Mouse (Mus musculus) liver, embryonic 11.5 days (tissue): ENCODE data around the gene Cdc73. TPM values are rescaled to one million over a fixed set of nuclear protein-coding genes. Genes with fewer than 3 reads are reported as not detected.

Experiments
- ATAC-seq: fragments of 200-750 bp; cut with Nextera tagmentation; replicated peaks from 2 replicates; pipeline ENCODE4 v1.8.0; 2017; ENCODE audit warnings: moderate number of reproducible peaks, mild to moderate bottlenecking, moderate TSS enrichment, moderate library complexity; ENCODE audit not compliant: low FRiP score
- DNase-seq: peaks from one replicate; pipeline ENCODE4 v3.0.0-alpha.2; 2017; ENCODE audit warnings: low spot score
- H3K27ac ChIP-seq: fragments of 300-500 bp; sonication (generic); 2 replicates; pipeline ENCODE4 v1.5.1; 2014; ENCODE audit warnings: mild to moderate bottlenecking, low read depth, low read length, control low read depth
- H3K27me3 ChIP-seq: fragments of 300-500 bp; sonication (generic); replicated peaks from 2 replicates; pipeline ENCODE4 v1.6.1; 2014; ENCODE audit warnings: low read length, mixed read lengths; ENCODE audit not compliant: control insufficient read depth, insufficient read depth
- H3K36me3 ChIP-seq: fragments of 300-500 bp; sonication (generic); 2 replicates; pipeline ENCODE4 v1.6.1; 2014; ENCODE audit warnings: mild to moderate bottlenecking, low read length, moderate library complexity, mixed read lengths; ENCODE audit not compliant: control insufficient read depth, insufficient read depth
- H3K4me1 ChIP-seq: fragments of 300-500 bp; sonication (generic); replicated peaks from 2 replicates; pipeline ENCODE4 v1.6.1; 2014; ENCODE audit warnings: low read length, mixed read lengths; ENCODE audit not compliant: control insufficient read depth, insufficient read depth
- H3K4me2 ChIP-seq: fragments of 300-500 bp; sonication (generic); 2 replicates; pipeline ENCODE4 v1.6.1; 2014; ENCODE audit warnings: mild to moderate bottlenecking, control low read depth, moderate library complexity
- H3K4me3 ChIP-seq: fragments of 300-500 bp; sonication (generic); 2 replicates; pipeline ENCODE4 v1.5.1; 2014; ENCODE audit warnings: low read depth, low read length, control low read depth
- H3K9ac ChIP-seq: fragments of 300-500 bp; sonication (generic); 2 replicates; pipeline ENCODE4 v1.6.1; 2014; ENCODE audit warnings: low read depth, low read length, control low read depth
- H3K9me3 ChIP-seq: fragments of 300-500 bp; sonication (generic); 2 replicates; pipeline ENCODE4 v1.6.1; 2016; ENCODE audit warnings: low read length, inconsistent platforms, mixed read lengths; ENCODE audit not compliant: control insufficient read depth
- WGBS: fragments of 180-500 bp; shearing (Covaris S2); extraction: QIAGEN DNeasy Blood & Tissue Kit; methylation state at CpG from one replicate; pipeline ENCODE4 v1.1.7; 2014; 5-methylcytosine and 5-hydroxymethylcytosine counted together
- polyA plus RNA-seq: library from polyadenylated mRNA; unstranded; fragments of >200 nt; fragmentation: Nextera tagmentation; extraction: Ambion mirVana; gene quantifications from 2 replicates; pipeline ENCODE4 v1.2.1, GENCODE M21; 2014

The Cdc73 gene
- polyA plus RNA-seq, result 15.9 and 18.7 TPM in 2 replicates

DNA sequence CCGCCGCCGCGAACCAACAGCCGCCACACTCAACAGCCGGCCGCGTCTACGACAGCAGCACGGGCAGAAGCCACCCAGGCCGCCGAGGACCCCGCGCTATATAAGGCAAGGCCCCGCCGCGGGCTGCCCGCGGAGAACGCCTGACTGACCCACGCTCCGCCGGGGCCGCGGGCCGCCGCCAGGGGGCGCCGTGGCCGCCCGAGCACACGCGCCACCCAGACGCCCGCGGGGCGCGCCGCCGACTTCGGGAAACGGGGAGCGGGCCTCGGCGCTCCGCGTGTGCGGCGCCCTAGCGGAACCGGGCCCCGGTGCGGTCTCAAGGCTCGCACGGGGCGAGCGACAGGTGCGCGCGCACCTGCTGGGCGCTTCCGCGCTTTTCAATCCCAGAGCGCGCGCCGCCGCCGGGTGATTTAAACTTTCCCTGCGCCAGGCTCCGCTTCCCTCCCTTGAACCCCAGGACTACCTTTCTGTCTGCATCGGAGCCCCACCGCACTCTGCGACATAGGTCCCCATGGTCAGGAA, at the start of gene Cdc73:
Cdc73 (minus strand) TSS at position 153 of the 522 bp plus-strand sequence.
- under 1% methylated on average over 74 of the region's 74 CpGs for WGBS
- H3K27ac ChIP-seq, result peak within 1 kb of the TSS; percentile 88
- peaks cover 4% of the 10 kb centered on the region; the same call in 1 of the 2 replicates for H3K36me3 ChIP-seq
- H3K4me3 ChIP-seq, result peak within 1 kb of the TSS; percentile 93
- H3K9me3 ChIP-seq, result no peaks in the 10 kb centered on the region
- peak within 1 kb of the TSS; percentile 88 for H3K4me2 ChIP-seq
- H3K27me3 ChIP-seq, result no peaks in the 10 kb centered on the region
- DNase-seq, result peak; percentile 91
- ATAC-seq, result peak; percentile 99
- H3K9ac ChIP-seq, result peak within 1 kb of the TSS; percentile 91
- H3K4me1 ChIP-seq, result peaks cover 5% of the 10 kb centered on the region; the same call in 1 of the 2 replicates

DNA sequence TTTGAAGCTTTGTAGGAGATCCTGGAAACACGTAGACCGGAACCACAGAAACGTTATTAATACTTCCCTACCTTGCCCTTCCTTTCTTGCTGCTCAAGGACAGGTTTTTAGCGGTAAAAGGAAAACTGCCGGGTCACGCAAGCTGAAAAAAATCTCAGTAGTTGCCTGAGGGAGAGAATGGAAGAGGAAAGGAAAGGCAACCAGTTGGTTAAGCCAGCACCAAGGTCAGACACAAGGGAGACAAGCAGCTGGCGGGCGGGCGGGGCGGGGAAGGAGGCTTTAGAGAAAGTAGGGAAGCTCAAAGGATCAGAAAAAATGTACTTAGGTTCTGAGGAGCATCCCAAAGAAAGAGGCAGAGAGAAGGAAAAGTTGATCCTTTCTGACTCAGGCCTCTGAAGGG, 43.2 kb upstream of the Cdc73 start:
- no peaks in the 10 kb centered on the region for H3K9me3 ChIP-seq
- whole genome bisulfite sequencing, result 89% methylated on average over 10 of the region's 10 CpGs
- DNase-seq (no peak), ATAC-seq (no peak)
- no peaks in the 10 kb centered on the region for H3K4me1 ChIP-seq
- H3K9ac ChIP-seq, result no peak overlapping the region
- H3K27ac ChIP-seq, result no peak overlapping the region
- no peaks in the 10 kb centered on the region for H3K27me3 ChIP-seq
- no peak overlapping the region for H3K4me3 ChIP-seq
- peaks cover 9% of the 10 kb centered on the region; the same call in 1 of the 2 replicates for H3K36me3 ChIP-seq
- no peak overlapping the region for H3K4me2 ChIP-seq

DNA sequence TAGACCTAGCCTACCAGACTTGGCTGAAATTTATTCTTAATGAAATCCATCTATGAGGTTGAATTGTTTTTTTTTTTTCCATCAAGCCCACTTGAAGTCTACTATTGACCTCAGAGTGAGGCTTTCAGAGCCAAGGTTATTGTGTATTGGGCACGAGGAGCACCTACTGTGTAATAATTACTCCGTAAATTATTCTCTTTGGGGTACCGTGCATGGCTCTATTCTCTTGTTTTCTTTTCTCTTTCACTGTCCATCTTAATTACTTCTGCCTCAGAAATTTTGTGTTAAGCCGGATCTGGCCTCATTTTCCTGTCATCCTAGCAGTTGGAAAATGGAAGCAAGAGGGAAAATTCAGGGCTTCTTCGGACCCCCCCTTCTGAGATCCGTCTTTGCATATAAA, 39.5 kb upstream of the Cdc73 start:
- Histone ChIP-seq H3K9ac (no peak overlapping the region), H3K36me3 (peaks cover 9% of the 10 kb centered on the region; the same call in 1 of the 2 replicates), H3K27me3 (no peaks in the 10 kb centered on the region), H3K4me1 (no peaks in the 10 kb centered on the region; the same call in 1 of the 2 replicates), H3K27ac (no peak overlapping the region), H3K4me2 (no peak overlapping the region), H3K4me3 (no peak overlapping the region), H3K9me3 (no peaks in the 10 kb centered on the region)
- ATAC-seq, result no peak
- 94% methylated on average over 6 of the region's 6 CpGs for WGBS
- DNase-seq, result no peak

DNA sequence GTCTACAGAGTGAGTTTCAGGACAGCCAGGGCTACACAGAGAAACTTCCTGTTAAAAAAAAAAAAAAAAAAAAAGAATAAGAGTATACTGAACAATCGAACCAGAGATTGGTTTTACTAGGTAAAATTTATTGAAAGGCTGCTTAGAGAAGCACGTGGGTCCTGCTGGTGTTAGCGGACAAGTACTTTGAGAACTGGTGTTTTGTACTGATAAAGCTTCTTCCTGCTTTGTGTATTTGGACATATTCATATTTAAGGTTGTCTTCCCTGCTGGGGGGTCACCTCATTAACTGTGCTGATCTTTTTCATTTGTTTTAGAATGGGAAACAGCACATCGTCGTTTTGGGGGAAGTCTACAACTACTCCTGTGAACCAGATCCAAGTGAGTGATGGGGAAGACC, 38.6 kb upstream of the Cdc73 start:
- 75% methylated on average over 5 of the region's 5 CpGs for WGBS
- Histone ChIP-seq H3K9ac (no peak overlapping the region), H3K4me2 (no peak overlapping the region; the same call in 1 of the 2 replicates), H3K27me3 (no peaks in the 10 kb centered on the region), H3K27ac (no peak overlapping the region), H3K36me3 (peaks cover 9% of the 10 kb centered on the region; the same call in 1 of the 2 replicates), H3K9me3 (no peaks in the 10 kb centered on the region), H3K4me3 (no peak overlapping the region), H3K4me1 (no peaks in the 10 kb centered on the region; the same call in 1 of the 2 replicates)
- ATAC-seq, result no peak
- DNase-seq, result no peak

DNA sequence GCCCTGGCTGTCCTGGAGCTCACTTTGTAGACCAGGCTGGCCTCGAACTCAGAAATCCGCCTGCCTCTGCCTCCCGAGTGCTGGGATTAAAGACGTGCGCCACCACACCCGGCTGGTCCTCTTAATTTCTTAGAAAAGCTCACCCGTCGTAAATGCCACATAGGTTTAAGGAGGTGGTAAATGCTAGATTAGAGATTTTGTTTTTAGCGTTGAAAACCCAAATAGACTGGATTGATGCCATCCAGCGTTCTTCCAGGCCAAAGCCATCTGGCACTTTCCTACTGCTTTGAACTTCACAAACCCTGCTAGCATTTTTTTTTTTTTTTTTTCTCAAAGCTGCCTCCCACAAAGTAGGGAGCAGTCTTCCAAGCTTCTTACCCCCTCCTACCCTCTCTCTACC, 37.9 kb upstream of the Cdc73 start:
- WGBS, result 87% methylated on average over 9 of the region's 10 CpGs
- Histone ChIP-seq H3K27ac (no peak overlapping the region), H3K4me3 (peak overlapping the region; percentile 84)

DNA sequence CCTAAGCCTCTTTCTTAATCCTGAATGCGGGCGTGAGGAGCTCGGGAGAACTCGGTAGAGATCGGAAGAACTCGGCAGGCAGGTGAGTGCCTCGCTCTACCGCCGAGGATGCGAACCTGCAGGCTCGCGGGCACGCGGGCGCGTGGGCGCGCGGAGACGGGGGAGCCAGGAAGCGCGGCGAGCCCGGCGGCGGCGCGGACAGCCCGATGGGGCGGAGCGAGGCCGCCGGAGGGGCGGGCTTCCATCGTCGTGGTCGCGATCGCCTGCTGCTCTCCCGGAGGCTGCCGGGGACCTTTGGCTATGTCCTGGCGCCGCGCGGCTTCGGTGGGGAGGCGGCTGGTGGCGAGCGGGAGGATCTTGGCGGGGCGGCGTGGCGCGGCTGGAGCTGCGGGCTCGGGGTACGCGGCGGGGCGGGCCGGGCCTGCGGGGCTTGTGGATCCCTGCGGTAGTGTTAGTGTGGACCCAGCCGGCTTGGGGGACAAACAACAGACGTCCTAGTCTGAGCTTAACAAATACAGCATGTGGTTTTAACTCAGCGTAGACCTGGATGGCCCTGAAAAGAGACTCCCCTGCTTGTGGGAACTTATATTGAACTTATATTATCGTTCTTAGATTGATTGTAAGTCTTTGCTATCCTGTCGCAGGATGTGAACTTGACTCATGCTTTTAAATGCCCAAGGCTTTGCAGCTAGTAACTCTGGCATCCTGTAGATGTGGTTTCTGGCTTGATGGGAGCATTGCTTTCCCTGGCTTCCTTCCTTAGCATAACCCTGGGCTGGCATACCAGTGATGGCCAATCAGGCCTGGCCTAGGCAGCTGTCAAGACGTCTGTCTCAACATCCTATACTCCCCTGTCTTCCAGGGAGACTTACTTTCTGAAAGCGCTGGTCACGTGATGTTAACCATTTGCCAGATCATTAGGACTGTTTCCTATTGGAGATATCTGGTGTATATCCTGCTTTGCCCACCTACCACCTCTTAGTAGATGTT, 37.0 kb upstream of the Cdc73 start:
- WGBS, result under 1% methylated on average over 60 of the region's 71 CpGs
- Histone ChIP-seq H3K27me3 (no peaks in the 10 kb centered on the region), H3K4me3 (peak overlapping the region; percentile 84), H3K27ac (peak overlapping the region; percentile 82), H3K9ac (peak overlapping the region; percentile 81), H3K4me1 (no peaks in the 10 kb centered on the region; the same call in 1 of the 2 replicates), H3K4me2 (peak overlapping the region; percentile 72), H3K36me3 (peaks cover 5% of the 10 kb centered on the region; the same call in 1 of the 2 replicates), H3K9me3 (no peaks in the 10 kb centered on the region)
- ATAC-seq (peak; percentile 88), DNase-seq (peak; percentile 89)

More for the DNA sequence above, 37.9 kb upstream of the Cdc73 start:
- Histone ChIP-seq H3K36me3 (peaks cover 9% of the 10 kb centered on the region; the same call in 1 of the 2 replicates), H3K9me3 (no peaks in the 10 kb centered on the region), H3K9ac (no peak overlapping the region), H3K4me1 (no peaks in the 10 kb centered on the region; the same call in 1 of the 2 replicates), H3K27me3 (no peaks in the 10 kb centered on the region), H3K4me2 (peak overlapping the region; percentile 72)
- no peak for ATAC-seq
- DNase-seq, result no peak

DNA sequence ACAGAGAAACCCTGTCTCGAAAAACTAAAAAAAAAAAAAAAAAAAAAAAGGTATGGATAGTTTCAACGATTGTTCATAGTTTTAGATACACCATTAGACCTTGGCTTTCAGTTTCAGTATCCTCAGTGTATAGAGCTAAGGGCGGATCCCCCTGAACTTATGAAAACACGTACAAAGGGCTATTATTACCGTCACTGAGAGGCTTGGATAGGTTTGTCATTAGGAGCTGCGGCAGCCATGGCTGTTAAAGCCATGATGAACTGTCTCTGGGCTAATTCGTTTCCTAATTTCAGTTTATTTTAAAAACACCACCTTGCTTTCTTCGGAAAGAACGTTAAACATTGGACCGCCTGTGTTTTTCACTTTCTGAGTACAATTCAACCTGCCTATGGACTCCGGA, 36.1 kb upstream of the Cdc73 start:
- peak overlapping the region; percentile 81 for H3K9ac ChIP-seq
- no peak for DNase-seq
- no peaks in the 10 kb centered on the region; the same call in 1 of the 2 replicates for H3K4me1 ChIP-seq
- H3K27ac ChIP-seq, result peak overlapping the region; percentile 55; the same call in 1 of the 2 replicates
- H3K27me3 ChIP-seq, result no peaks in the 10 kb centered on the region
- ATAC-seq, result 0 out of 2 replicates have a peak, but pooled peaks have one; percentile 6
- peak overlapping the region; percentile 84 for H3K4me3 ChIP-seq
- H3K4me2 ChIP-seq, result peak overlapping the region; percentile 72
- 26% methylated on average over 11 of the region's 11 CpGs for WGBS
- peaks cover 5% of the 10 kb centered on the region; the same call in 1 of the 2 replicates for H3K36me3 ChIP-seq
- no peaks in the 10 kb centered on the region for H3K9me3 ChIP-seq

DNA sequence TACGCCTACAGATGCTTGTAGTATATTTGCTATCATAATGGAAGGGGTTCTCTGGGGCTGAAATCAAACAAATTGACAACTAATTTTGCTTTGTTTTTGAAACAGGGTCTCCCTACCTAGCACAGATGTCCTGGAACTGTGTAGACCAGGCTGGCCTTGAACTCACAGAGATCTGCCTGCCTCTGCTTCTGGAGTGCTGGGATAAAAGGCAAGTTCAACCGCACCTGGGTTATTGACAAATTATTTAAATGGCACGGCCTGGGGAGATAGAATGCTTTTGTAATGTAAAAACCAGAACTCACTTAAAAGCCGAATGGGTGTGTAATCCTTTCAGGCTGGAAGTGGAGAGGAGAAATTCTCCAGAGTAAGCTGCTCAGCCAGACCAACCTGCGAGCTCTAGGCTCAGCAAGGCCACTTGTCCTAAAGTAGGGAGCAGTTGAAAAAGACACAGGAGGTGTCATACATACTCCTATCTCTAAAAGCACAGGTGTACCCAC, 31.3 kb upstream of the Cdc73 start:
- WGBS, result 81% methylated on average over 5 of the region's 5 CpGs
- Histone ChIP-seq H3K4me2 (no peak overlapping the region), H3K9me3 (no peaks in the 10 kb centered on the region), H3K4me1 (no peaks in the 10 kb centered on the region), H3K36me3 (no peaks in the 10 kb centered on the region), H3K4me3 (no peak overlapping the region), H3K9ac (no peak overlapping the region), H3K27ac (no peak overlapping the region), H3K27me3 (no peaks in the 10 kb centered on the region)
- DNase-seq (no peak), ATAC-seq (no peak)
